Mouse (Mus musculus) forebrain, embryonic 16.5 days (tissue): ENCODE data around the gene Xcl1. TPM values are rescaled to one million over a fixed set of nuclear protein-coding genes. Genes with fewer than 3 reads are reported as not detected.
"Not testable (repeated sequence)": the region's sequence is repeated elsewhere in the genome, so short reads cannot be mapped to it uniquely, and the experiment has no call there.

Experiments
- ATAC-seq: fragments of 200-750 bp; cut with Nextera tagmentation; 2 replicates; pipeline ENCODE4 v1.8.0; 2017; ENCODE audit warnings: mild to moderate bottlenecking, moderate library complexity
- H3K27ac ChIP-seq: fragments of 300-500 bp; sonication (generic); 2 replicates; pipeline ENCODE4 v1.5.1; 2014; ENCODE audit warnings: low read length, control low read depth
- H3K27me3 ChIP-seq: fragments of 300-500 bp; sonication (generic); replicated peaks from 2 replicates; pipeline ENCODE4 v1.6.1; 2014; ENCODE audit warnings: low read length; ENCODE audit not compliant: control insufficient read depth, insufficient read depth
- H3K36me3 ChIP-seq: fragments of 300-500 bp; sonication (generic); 2 replicates; pipeline ENCODE4 v1.6.1; 2014; ENCODE audit not compliant: control insufficient read depth, insufficient read depth
- H3K4me1 ChIP-seq: fragments of 300-500 bp; sonication (generic); replicated peaks from 2 replicates; pipeline ENCODE4 v1.6.1; 2014; ENCODE audit warnings: low read length; ENCODE audit not compliant: control insufficient read depth, insufficient read depth
- H3K4me2 ChIP-seq: fragments of 300-500 bp; sonication (generic); 2 replicates; pipeline ENCODE4 v1.6.1; 2014; ENCODE audit warnings: mild to moderate bottlenecking, low read length, control low read depth
- H3K4me3 ChIP-seq: fragments of 300-500 bp; sonication (generic); replicated peaks from 2 replicates; pipeline ENCODE4 v1.5.1; 2014; ENCODE audit warnings: mild to moderate bottlenecking, low read length, control low read depth
- H3K9ac ChIP-seq: fragments of 300-500 bp; sonication (generic); replicated peaks from 2 replicates; pipeline ENCODE4 v1.6.1; 2014; ENCODE audit warnings: low read depth, low read length, control low read depth
- H3K9me3 ChIP-seq: fragments of 300-500 bp; sonication (generic); 2 replicates; pipeline ENCODE4 v1.6.1; 2016; ENCODE audit warnings: low read length; ENCODE audit not compliant: control insufficient read depth
- WGBS: fragments of 180-500 bp; shearing (Covaris S2); extraction: QIAGEN DNeasy Blood & Tissue Kit; methylation state at CpG from one replicate; pipeline ENCODE4 v1.1.7; 2014; 5-methylcytosine and 5-hydroxymethylcytosine counted together
- polyA plus RNA-seq: library from polyadenylated mRNA; unstranded; fragments of >200 nt; fragmentation: Nextera tagmentation; extraction: Ambion mirVana; gene quantifications from 2 replicates; pipeline ENCODE4 v1.2.1, GENCODE M21; 2015

Xcl1 gene
- polyA plus RNA-seq, result not detected in 2 replicates

DNA sequence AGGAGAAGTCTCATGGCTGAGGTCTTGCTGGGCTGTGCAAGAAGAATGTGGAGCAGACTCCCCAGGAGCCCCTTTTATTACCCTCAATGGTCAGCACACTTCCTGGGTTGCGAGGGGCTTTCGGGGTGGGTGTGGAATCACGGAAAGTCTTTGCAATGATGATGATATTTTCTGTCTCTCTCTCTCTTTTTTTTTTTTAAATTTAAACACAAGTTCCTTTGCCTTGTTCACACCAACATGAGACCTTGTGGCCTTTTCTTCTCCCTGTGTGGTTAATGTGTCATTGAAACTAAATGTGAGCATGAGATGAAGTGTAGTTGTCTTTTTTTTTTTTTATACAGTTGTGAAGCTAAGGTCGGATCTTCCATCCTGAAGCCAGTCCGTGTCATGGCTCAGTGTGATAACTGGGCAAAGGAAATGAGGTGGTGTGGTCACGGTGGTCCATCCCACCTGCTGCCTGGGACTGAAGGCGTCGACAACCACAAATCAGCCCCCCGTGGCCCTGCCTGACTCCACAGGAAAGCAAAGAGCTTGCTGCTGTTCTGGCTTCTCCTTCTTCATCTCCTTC lies at the start of gene Xcl1:
Gene Xcl1, minus strand, starts transcription at position 51 of the 568 bp plus-strand sequence.
- Histone ChIP-seq H3K4me2 (no peak within 1 kb of the TSS), H3K36me3 (no peaks in the 10 kb centered on the region), H3K4me3 (no peak within 1 kb of the TSS), H3K4me1 (no peaks in the 10 kb centered on the region), H3K9ac (no peak within 1 kb of the TSS), H3K27me3 (no peaks in the 10 kb centered on the region), H3K9me3 (no peaks in the 10 kb centered on the region), H3K27ac (no peak within 1 kb of the TSS)
- WGBS, result 85% methylated on average over 9 of the region's 9 CpGs
- ATAC-seq, result no peak

DNA sequence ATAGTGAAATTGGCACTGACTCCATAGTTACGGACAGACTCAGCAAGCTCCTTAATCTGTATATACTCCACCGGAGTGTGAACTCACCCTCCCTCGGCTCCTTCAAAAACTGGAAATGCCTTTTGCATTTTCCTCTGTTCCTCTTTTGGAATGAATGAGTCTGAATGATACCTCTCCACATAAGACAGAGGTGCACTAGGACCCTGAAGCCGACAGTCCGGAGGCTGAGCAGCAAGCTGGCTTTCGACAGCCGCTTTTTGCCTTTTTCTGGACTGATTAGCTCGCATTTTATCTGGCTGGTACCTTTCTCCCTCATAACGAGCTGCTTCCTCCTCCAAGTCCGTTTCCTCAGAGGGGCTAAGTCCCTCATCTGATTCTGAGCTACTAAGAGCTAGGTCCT lies 49.4 kb upstream of the Xcl1 start:
- 82% methylated on average over 10 of the region's 10 CpGs for WGBS
- not testable (repeated sequence) for H3K9ac ChIP-seq, H3K4me2 ChIP-seq, H3K27me3 ChIP-seq, H3K4me3 ChIP-seq, H3K27ac ChIP-seq, H3K9me3 ChIP-seq, H3K36me3 ChIP-seq, ATAC-seq, H3K4me1 ChIP-seq

DNA sequence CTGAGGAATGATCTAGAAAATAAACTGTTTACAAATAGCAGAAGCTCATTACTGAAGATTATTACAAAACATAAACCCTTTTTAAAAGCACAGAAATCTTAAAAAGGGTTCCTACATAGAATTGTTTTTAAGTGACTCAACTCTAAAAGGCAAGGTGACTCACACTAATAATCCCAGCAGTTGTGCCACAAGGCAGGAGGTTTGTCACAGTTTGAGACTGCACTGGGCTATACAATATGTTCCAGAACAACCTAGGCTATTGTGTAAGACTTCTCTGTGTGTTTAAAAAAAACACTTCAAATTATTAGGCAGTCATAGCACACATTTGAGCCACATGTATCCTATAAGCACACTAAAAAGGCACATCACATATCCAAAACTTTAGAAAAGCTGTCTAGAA lies 42.0 kb upstream of the Xcl1 start:
- no peaks in the 10 kb centered on the region for H3K4me1 ChIP-seq
- H3K27ac ChIP-seq, result no peak overlapping the region
- ATAC-seq, result no peak
- no peaks in the 10 kb centered on the region for H3K36me3 ChIP-seq
- H3K9ac ChIP-seq, result no peak overlapping the region
- no peak overlapping the region for H3K4me3 ChIP-seq
- no peaks in the 10 kb centered on the region for H3K27me3 ChIP-seq
- no peaks in the 10 kb centered on the region for H3K9me3 ChIP-seq
- H3K4me2 ChIP-seq, result no peak overlapping the region

DNA sequence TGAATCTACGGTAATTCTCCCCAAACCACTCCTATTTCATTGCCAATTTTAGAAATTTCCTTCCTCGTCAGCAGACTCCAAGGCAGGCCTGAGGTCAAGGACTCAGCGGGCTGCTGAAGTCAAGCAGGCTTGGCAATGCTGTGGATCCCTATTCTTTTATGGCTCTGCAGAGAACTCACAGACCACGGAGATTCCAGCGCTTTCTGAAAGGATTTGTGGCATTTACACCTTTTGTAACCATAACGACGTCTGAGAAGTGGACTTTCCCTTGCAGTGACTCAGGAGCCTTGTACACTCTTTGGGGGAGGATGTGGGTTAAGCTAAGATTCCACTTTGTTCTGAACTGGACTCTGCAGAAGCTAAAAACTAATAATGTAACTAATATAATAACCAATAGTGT lies 40.4 kb upstream of the Xcl1 start:
- ATAC-seq, result no peak
- H3K36me3 ChIP-seq, result no peaks in the 10 kb centered on the region
- H3K9me3 ChIP-seq, result no peaks in the 10 kb centered on the region
- no peak overlapping the region for H3K9ac ChIP-seq
- 68% methylated on average over 7 of the region's 7 CpGs for WGBS
- no peak overlapping the region for H3K4me2 ChIP-seq
- no peaks in the 10 kb centered on the region for H3K27me3 ChIP-seq
- H3K4me1 ChIP-seq, result no peaks in the 10 kb centered on the region
- no peak overlapping the region for H3K4me3 ChIP-seq
- H3K27ac ChIP-seq, result no peak overlapping the region

DNA sequence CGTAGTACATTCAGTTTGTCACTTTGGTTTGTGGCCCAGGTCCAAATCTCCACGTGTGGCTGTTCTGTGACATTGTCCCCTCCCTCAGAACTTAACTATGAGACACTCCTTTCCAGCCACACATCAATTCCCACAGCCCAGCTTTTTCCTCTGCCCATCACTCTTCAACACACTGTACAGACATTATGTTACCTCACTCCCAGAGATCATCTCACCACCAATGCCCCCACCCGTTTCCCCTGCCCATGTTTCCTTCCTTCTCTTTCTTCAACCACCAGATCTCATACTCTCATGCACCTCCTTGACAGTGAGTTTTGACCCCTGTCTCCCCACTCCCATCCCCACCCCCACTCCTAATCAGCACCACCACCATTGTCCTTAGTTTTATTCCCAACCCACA lies 39.9 kb upstream of the Xcl1 start:
- Histone ChIP-seq H3K4me2 (no peak overlapping the region), H3K4me3 (no peak overlapping the region), H3K36me3 (no peaks in the 10 kb centered on the region), H3K9me3 (no peaks in the 10 kb centered on the region), H3K9ac (no peak overlapping the region), H3K4me1 (no peaks in the 10 kb centered on the region), H3K27ac (no peak overlapping the region), H3K27me3 (no peaks in the 10 kb centered on the region)
- WGBS, result 87% methylated on average over 3 of the region's 3 CpGs
- ATAC-seq, result no peak

DNA sequence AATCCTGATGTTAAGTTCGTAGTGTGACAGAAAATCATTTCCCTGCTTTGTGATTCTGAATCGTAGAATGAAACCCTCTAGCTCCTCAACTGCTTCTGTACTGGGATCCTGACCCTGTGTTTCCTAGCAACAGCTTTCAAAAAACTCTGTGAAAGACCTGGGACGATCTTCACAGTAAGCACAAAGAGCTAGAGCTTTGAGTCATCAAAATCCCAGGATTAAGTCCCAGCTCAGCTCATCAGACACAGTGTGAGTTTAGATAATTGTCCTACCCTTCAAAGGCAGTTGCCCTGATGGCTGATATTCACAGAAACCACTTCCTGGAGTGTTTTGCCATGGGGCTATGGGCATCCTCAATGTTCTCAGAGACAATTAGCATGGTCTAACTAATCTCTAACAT lies 38.5 kb upstream of the Xcl1 start:
- no peaks in the 10 kb centered on the region for H3K27me3 ChIP-seq
- H3K4me3 ChIP-seq, result no peak overlapping the region
- WGBS, result 3% methylated on average over 3 of the region's 3 CpGs
- H3K27ac ChIP-seq, result no peak overlapping the region
- H3K4me1 ChIP-seq, result no peaks in the 10 kb centered on the region
- no peak overlapping the region for H3K9ac ChIP-seq
- no peaks in the 10 kb centered on the region for H3K36me3 ChIP-seq
- no peaks in the 10 kb centered on the region for H3K9me3 ChIP-seq
- no peak; the same call in 1 of the 2 replicates for ATAC-seq
- H3K4me2 ChIP-seq, result no peak overlapping the region

DNA sequence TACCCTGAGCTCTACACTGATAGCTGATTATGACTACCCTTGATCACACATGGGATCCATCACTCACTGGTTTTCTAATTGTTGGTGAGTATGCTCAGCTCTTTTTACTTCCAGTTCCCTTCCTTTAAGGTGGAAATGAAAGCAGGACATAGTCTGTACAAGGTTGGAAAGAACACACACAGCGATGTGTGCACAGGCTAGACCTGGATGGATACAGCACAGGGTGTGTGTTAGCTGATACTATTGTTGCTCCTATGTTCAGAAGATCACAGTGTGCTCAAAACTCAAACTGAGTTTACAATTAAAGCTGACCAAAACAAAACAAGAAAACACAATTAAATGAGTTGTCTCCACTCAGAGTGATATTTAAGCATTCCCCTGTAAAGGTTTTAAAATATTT lies 38.0 kb upstream of the Xcl1 start:
- no peak overlapping the region for H3K4me2 ChIP-seq
- H3K9ac ChIP-seq, result no peak overlapping the region
- 86% methylated on average over 1 of the region's 1 CpGs for WGBS
- ATAC-seq, result no peak
- H3K27ac ChIP-seq, result no peak overlapping the region
- H3K9me3 ChIP-seq, result no peaks in the 10 kb centered on the region
- H3K4me1 ChIP-seq, result no peaks in the 10 kb centered on the region
- no peak overlapping the region for H3K4me3 ChIP-seq
- no peaks in the 10 kb centered on the region for H3K27me3 ChIP-seq
- H3K36me3 ChIP-seq, result no peaks in the 10 kb centered on the region

DNA sequence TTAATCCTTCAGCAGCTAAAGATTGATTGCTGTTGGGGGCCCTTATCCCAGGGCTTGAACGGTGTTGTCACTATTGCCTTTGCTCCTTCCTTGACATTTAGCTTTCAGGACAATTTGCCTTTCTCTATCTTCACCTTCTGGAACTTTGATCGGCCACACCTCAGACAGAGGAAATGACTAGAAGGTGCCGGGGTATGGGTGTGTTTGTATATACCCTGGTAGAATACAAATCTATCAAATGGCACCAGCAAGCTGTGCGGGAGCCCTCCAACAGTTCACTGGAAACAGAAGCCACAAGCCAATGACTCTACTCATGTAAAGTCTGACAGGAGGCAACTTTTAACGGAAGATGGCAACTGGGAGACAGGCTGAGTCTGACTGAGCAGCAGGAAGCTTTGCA lies 37.4 kb upstream of the Xcl1 start:
- WGBS, result 91% methylated on average over 5 of the region's 5 CpGs
- ATAC-seq, result no peak

DNA sequence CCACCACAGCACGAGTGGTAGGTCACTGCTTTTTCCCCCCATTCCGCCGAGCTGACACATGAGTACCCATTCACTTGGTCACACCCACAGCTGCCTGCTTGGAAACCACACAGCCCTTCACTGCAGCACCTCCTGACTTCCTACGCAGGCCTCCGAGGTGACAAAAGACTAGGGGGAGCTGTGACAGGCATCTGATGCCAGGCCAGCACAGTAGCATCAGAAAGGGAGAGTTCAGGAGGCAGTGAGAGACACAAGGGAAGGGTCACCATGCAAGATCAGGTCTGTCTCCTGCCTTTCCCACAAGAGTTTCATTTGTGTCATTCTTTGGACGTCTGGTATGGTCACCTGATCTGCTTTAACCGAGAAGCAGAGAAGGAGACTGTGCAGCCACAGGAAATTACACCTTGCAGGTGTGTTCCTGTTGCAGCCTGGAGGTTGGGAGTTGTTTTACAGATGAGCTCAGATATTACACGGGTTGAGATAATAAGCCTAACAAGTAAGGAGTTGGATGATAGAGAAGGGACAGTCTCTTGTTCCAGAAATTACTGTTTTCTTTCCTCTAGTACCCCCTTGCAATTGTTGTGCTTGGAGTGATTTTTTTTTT lies 30.9 kb upstream of the Xcl1 start:
- no peaks in the 10 kb centered on the region for H3K27me3 ChIP-seq
- no peaks in the 10 kb centered on the region for H3K4me1 ChIP-seq
- no peak overlapping the region for H3K4me3 ChIP-seq
- 50% methylated on average over 8 of the region's 8 CpGs for WGBS
- no peaks in the 10 kb centered on the region for H3K9me3 ChIP-seq
- no peak overlapping the region for H3K9ac ChIP-seq
- no peak for ATAC-seq
- no peak overlapping the region for H3K27ac ChIP-seq
- no peaks in the 10 kb centered on the region for H3K36me3 ChIP-seq
- no peak overlapping the region for H3K4me2 ChIP-seq

More for the DNA sequence above, 37.4 kb upstream of the Xcl1 start:
- H3K27ac ChIP-seq, result no peak overlapping the region
- no peak overlapping the region for H3K9ac ChIP-seq
- H3K27me3 ChIP-seq, result no peaks in the 10 kb centered on the region
- H3K4me3 ChIP-seq, result no peak overlapping the region
- no peak overlapping the region for H3K4me2 ChIP-seq
- H3K36me3 ChIP-seq, result no peaks in the 10 kb centered on the region
- H3K9me3 ChIP-seq, result no peaks in the 10 kb centered on the region
- no peaks in the 10 kb centered on the region for H3K4me1 ChIP-seq

DNA sequence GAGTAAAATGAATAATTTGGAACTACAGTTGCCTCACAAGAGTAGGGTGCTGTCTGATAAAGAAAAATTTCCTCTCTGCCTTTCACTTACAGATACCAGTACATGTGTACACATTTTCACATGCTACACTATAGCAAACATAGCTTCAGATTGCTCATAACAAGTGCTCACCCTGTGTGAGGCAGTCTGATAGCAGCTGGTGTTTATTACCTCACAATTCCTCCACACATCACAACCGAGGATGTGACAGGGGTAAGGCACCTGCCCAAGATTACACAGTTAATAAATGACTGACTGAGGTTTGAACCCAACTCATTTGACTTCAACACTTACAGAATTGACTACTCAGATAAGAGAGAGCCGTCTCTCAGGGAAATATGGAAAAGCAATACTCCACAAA lies 25.3 kb upstream of the Xcl1 start:
- Histone ChIP-seq H3K9ac (no peak overlapping the region), H3K9me3 (no peaks in the 10 kb centered on the region), H3K4me2 (no peak overlapping the region), H3K4me1 (no peaks in the 10 kb centered on the region), H3K27ac (no peak overlapping the region), H3K27me3 (no peaks in the 10 kb centered on the region), H3K36me3 (no peaks in the 10 kb centered on the region), H3K4me3 (no peak overlapping the region)
- WGBS, result 40% methylated on average over 2 of the region's 2 CpGs
- no peak for ATAC-seq
